Mouse (Mus musculus) macrophage (primary cell): ENCODE measurements around the gene Cbx2. TPM values are rescaled to one million over a fixed set of nuclear protein-coding genes. Genes with fewer than 3 reads are reported as not detected.

Source experiments
- H3K27ac ChIP-seq: fragments of 350-480 bp; formaldehyde crosslinking; 2 replicates; pipeline ENCODE4 v1.9.0; 2021
- H3K36me3 ChIP-seq: fragments of 350-480 bp; formaldehyde crosslinking; 2 replicates; pipeline ENCODE4 v1.9.0; 2021; ENCODE audit errors: inconsistent target
- H3K4me3 ChIP-seq: fragments of 350-480 bp; formaldehyde crosslinking; 2 replicates; pipeline ENCODE4 v1.9.0; 2021; ENCODE audit errors: inconsistent target
- H3K79me2 ChIP-seq: fragments of 350-480 bp; formaldehyde crosslinking; 2 replicates; pipeline ENCODE4 v1.9.0; 2021; ENCODE audit errors: inconsistent target
- WGBS: methylation state at CpG from one replicate; pipeline ENCODE4 v1.1.7; 2026; ENCODE audit warnings: inconsistent platforms; ENCODE audit not compliant: missing documents; 5-methylcytosine and 5-hydroxymethylcytosine counted together
- polyA plus RNA-seq: library from polyadenylated mRNA; stranded (reverse); fragments of 250-400 nt; gene quantifications from 3 replicates; pipeline ENCODE4 v1.2.4, GENCODE M21; 2018; ENCODE audit warnings: inconsistent platforms

Cbx2 gene
- polyA plus RNA-seq, 1 experiment from 2014 or later, result 1.3 TPM

DNA sequence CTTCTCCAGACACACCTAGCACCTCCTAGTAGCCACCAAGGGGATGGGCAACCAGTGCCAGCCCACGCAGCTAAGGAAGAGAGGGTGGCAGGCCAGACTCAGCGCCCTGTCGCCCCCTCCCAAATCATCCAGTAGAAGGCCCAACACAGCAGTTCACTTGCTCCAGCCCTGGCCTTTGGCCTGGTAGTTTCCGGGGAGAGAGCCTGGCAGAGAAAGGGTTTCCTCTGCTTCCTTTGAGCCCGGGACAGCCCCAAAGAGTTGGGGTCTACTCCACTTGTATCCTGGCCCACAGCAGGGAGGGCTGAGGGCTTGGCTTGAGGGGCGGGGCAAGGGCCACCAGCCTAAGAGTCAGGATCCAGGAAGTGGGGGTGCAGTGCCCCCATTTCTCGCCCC is 56.7 kb downstream of the Cbx2 start:
- H3K27ac ChIP-seq, result no peak overlapping the region
- no peak overlapping the region for H3K4me3 ChIP-seq
- H3K36me3 ChIP-seq, result peaks cover 16% of the 10 kb centered on the region; the same call in 1 of the 2 replicates
- 87% methylated on average over 7 of the region's 7 CpGs for WGBS
- peaks cover 19% of the 10 kb centered on the region; the same call in 1 of the 2 replicates for H3K79me2 ChIP-seq

DNA sequence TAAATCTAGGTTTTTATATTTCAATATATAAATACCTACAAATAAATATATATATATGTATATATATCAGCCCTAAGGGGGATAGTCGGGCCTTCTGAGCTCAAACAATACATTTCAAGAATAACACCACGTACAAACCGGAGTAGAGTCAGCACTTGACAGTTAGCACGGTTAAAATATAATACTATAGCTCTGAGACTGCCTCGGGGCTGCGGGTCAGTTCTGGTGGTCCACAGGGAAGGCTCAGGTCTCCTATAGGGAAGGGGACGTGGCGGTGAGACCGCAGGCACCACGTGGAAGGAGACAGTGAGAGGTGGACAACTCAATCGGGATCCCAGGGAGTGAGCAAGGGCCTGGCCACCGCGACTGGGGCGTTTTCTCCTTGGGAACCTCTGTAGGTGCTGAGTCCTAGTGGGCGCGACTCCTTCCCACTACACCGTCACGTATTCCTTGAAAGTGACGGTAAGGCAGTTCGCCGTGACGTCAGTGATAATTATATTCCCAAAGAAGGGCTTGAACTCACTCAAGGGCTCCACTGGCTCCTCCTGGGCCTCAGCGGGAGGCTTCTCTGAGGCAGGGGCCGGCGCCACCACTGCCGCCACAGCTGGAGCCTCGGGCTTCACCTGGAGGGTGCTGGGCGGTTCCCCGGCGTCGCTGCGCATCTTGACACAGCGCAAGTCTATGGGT is 57.8 kb downstream of the Cbx2 start:
- Histone ChIP-seq H3K27ac (no peak overlapping the region), H3K36me3 (peaks cover 16% of the 10 kb centered on the region; the same call in 1 of the 2 replicates), H3K79me2 (peaks cover 26% of the 10 kb centered on the region; the same call in 1 of the 2 replicates), H3K4me3 (no peak overlapping the region)
- 96% methylated on average over 33 of the region's 33 CpGs for WGBS

Other genes with a start within 250 kb of the Cbx2 start
- gene Rbfox3, start 111.4 kb upstream of the Cbx2 start, polyA plus RNA-seq, result not detected in 3 replicates
- gene Enpp7, start 34.8 kb upstream of the Cbx2 start, polyA plus RNA-seq, result not detected in 3 replicates
- gene Cbx8, start 18.0 kb downstream of the Cbx2 start, polyA plus RNA-seq, result 3.4 to 4.0 TPM (median 3.6 TPM) in 3 replicates
- gene Cbx4, start 63.3 kb downstream of the Cbx2 start, polyA plus RNA-seq, result 7.4 to 14.3 TPM (median 12.7 TPM) in 3 replicates
- 3.2 to 6.5 TPM (median 4.1 TPM) in 3 replicates for gene Tbc1d16, start 205.5 kb downstream of the Cbx2 start, polyA plus RNA-seq
- 0.67 to 1.2 TPM (median 0.70 TPM) in 3 replicates for gene Ccdc40, start 205.6 kb downstream of the Cbx2 start, polyA plus RNA-seq
- gene Gaa, start 244.9 kb downstream of the Cbx2 start, polyA plus RNA-seq, result 61.8 to 138 TPM (median 92.6 TPM) in 3 replicates